Mouse (Mus musculus) hindbrain, embryonic 11.5 days (tissue): ENCODE results near the gene Gnmt. TPM values are rescaled to one million over a fixed set of nuclear protein-coding genes. Genes with fewer than 3 reads are reported as not detected.

ENCODE experiments used
- ATAC-seq: fragments of 200-750 bp; cut with Nextera tagmentation; 2 replicates; pipeline ENCODE4 v1.8.0; 2017; ENCODE audit warnings: mild to moderate bottlenecking, moderate TSS enrichment, moderate library complexity; ENCODE audit not compliant: low FRiP score
- DNase-seq: peaks from one replicate; pipeline ENCODE4 v3.0.0-alpha.2; 2015; ENCODE audit warnings: low spot score
- H3K27ac ChIP-seq: fragments of 300-500 bp; sonication (generic); 2 replicates; pipeline ENCODE4 v1.5.1; 2014; ENCODE audit warnings: mild to moderate bottlenecking, low read depth, low read length
- H3K27me3 ChIP-seq: fragments of 300-500 bp; sonication (generic); 2 replicates; pipeline ENCODE4 v1.6.1; 2014; ENCODE audit warnings: mild to moderate bottlenecking, low read length, moderate library complexity, mixed read lengths; ENCODE audit not compliant: control insufficient read depth, insufficient read depth
- H3K36me3 ChIP-seq: fragments of 300-500 bp; sonication (generic); 2 replicates; pipeline ENCODE4 v1.6.1; 2014; ENCODE audit warnings: mild to moderate bottlenecking, low read length, moderate library complexity, mixed read lengths; ENCODE audit not compliant: control insufficient read depth, insufficient read depth
- H3K4me1 ChIP-seq: fragments of 300-500 bp; sonication (generic); replicated peaks from 2 replicates; pipeline ENCODE4 v1.6.1; 2014; ENCODE audit warnings: low read length, mixed read lengths; ENCODE audit not compliant: control insufficient read depth, insufficient read depth
- H3K4me2 ChIP-seq: fragments of 300-500 bp; sonication (generic); replicated peaks from 2 replicates; pipeline ENCODE4 v1.6.1; 2014; ENCODE audit warnings: mild to moderate bottlenecking, low read depth, low read length
- H3K4me3 ChIP-seq: fragments of 300-500 bp; sonication (generic); 2 replicates; pipeline ENCODE4 v1.5.1; 2014; ENCODE audit warnings: low read depth, low read length
- H3K9ac ChIP-seq: fragments of 300-500 bp; sonication (generic); 2 replicates; pipeline ENCODE4 v1.6.1; 2014; ENCODE audit warnings: low read depth, low read length
- H3K9me3 ChIP-seq: fragments of 300-500 bp; sonication (generic); 2 replicates; pipeline ENCODE4 v1.6.1; 2016; ENCODE audit warnings: low read length; ENCODE audit not compliant: control insufficient read depth
- WGBS: fragments of 180-500 bp; shearing (Covaris S2); extraction: QIAGEN DNeasy Blood & Tissue Kit; methylation state at CpG from one replicate; pipeline ENCODE4 v1.1.7; 2014; 5-methylcytosine and 5-hydroxymethylcytosine counted together
- polyA plus RNA-seq: library from polyadenylated mRNA; unstranded; fragments of >200 nt; fragmentation: Nextera tagmentation; extraction: Ambion mirVana; gene quantifications from 2 replicates; pipeline ENCODE4 v1.2.1, GENCODE M21; 2014

Gene Gnmt
- polyA plus RNA-seq, 1 experiment from 2014 or later: 0.48 TPM

GRCm38 (mm10) chr17:46691390-46691789, 37.6 kb downstream of the Gnmt start:
- Histone ChIP-seq H3K9ac (no peak overlapping the region), H3K4me2 (no peak overlapping the region), H3K4me3 (no peak overlapping the region), H3K27ac (no peak overlapping the region), H3K9me3 (no peaks in the 10 kb centered on the region), H3K36me3 (peaks cover 1% of the 10 kb centered on the region; the same call in 1 of the 2 replicates), H3K4me1 (no peaks in the 10 kb centered on the region), H3K27me3 (no peaks in the 10 kb centered on the region)
- DNase-seq (no peak), ATAC-seq (no peak)
- 91% methylated on average over 2 of the region's 2 CpGs for WGBS

GRCm38 (mm10) chr17:46690665-46691064, 38.3 kb downstream of the Gnmt start:
- H3K4me2 ChIP-seq: no peak overlapping the region
- H3K27me3 ChIP-seq: no peaks in the 10 kb centered on the region
- H3K36me3 ChIP-seq: peaks cover 7% of the 10 kb centered on the region; the same call in 1 of the 2 replicates
- WGBS: 95% methylated on average over 12 of the region's 12 CpGs
- H3K9ac ChIP-seq: no peak overlapping the region
- H3K27ac ChIP-seq: no peak overlapping the region
- no peaks in the 10 kb centered on the region for H3K9me3 ChIP-seq
- ATAC-seq (no peak), DNase-seq (no peak)
- no peaks in the 10 kb centered on the region for H3K4me1 ChIP-seq
- H3K4me3 ChIP-seq: no peak overlapping the region

GRCm38 (mm10) chr17:46685913-46686312, 43.1 kb downstream of the Gnmt start:
- H3K36me3 ChIP-seq: peaks cover 19% of the 10 kb centered on the region
- 91% methylated on average over 6 of the region's 6 CpGs for WGBS
- no peak for ATAC-seq

GRCm38 (mm10) chr17:46682654-46683389, 46.1 kb downstream of the Gnmt start:
- Histone ChIP-seq H3K36me3 (peaks cover 19% of the 10 kb centered on the region), H3K9ac (no peak overlapping the region), H3K27me3 (no peaks in the 10 kb centered on the region), H3K4me2 (no peak overlapping the region), H3K9me3 (no peaks in the 10 kb centered on the region), H3K27ac (no peak overlapping the region), H3K4me3 (no peak overlapping the region), H3K4me1 (peaks cover 9% of the 10 kb centered on the region; the same call in 1 of the 2 replicates)
- DNase-seq: no peak
- 82% methylated on average over 16 of the region's 16 CpGs for WGBS
- ATAC-seq: no peak

More at GRCm38 (mm10) chr17:46685913-46686312, 43.1 kb downstream of the Gnmt start:
- Histone ChIP-seq H3K4me2 (no peak overlapping the region), H3K27me3 (no peaks in the 10 kb centered on the region), H3K9me3 (no peaks in the 10 kb centered on the region), H3K4me1 (0 out of 2 replicates have a peak, but pooled peaks cover 5% of the 10 kb centered on the region), H3K9ac (no peak overlapping the region), H3K27ac (no peak overlapping the region), H3K4me3 (no peak overlapping the region)
- no peak for DNase-seq

- no peak for ATAC-seq
Measured at GRCm38 (mm10) chr17:46681466-46682118, 47.4 kb downstream of the Gnmt start.

GRCm38 (mm10) chr17:46680760-46681373, 48.1 kb downstream of the Gnmt start, which contains the start of gene Klhdc3:
Gene Klhdc3, minus strand, starts transcription at chr17:46680914.
- H3K4me2 ChIP-seq: peak within 1 kb of the TSS; percentile 88
- H3K4me1 ChIP-seq: peaks cover 9% of the 10 kb centered on the region; the same call in 1 of the 2 replicates
- DNase-seq: peak; percentile 99
- H3K36me3 ChIP-seq: peaks cover 17% of the 10 kb centered on the region
- H3K9me3 ChIP-seq: no peaks in the 10 kb centered on the region
- H3K9ac ChIP-seq: peak within 1 kb of the TSS; percentile 67
- H3K27me3 ChIP-seq: no peaks in the 10 kb centered on the region
- 1% methylated on average over 46 of the region's 49 CpGs for WGBS
- peak; percentile 98 for ATAC-seq
- H3K4me3 ChIP-seq: peak within 1 kb of the TSS; percentile 89
- H3K27ac ChIP-seq: peak within 1 kb of the TSS; percentile 86

More at GRCm38 (mm10) chr17:46681466-46682118, 47.4 kb downstream of the Gnmt start:
- H3K36me3 ChIP-seq: peaks cover 19% of the 10 kb centered on the region
- peak overlapping the region; percentile 60 for H3K9ac ChIP-seq
- H3K4me2 ChIP-seq: peak overlapping the region; percentile 88
- H3K9me3 ChIP-seq: no peaks in the 10 kb centered on the region
- H3K4me3 ChIP-seq: peak overlapping the region; percentile 89
- H3K4me1 ChIP-seq: peaks cover 9% of the 10 kb centered on the region; the same call in 1 of the 2 replicates
- WGBS: 26% methylated on average over 12 of the region's 12 CpGs
- H3K27me3 ChIP-seq: no peaks in the 10 kb centered on the region
- peak; percentile 17 for DNase-seq
- peak overlapping the region; percentile 61 for H3K27ac ChIP-seq

GRCm38 (mm10) chr17:46679843-46680759, 48.9 kb downstream of the Gnmt start:
- under 1% methylated on average over 34 of the region's 34 CpGs for WGBS
- Histone ChIP-seq H3K36me3 (peaks cover 13% of the 10 kb centered on the region), H3K9me3 (no peaks in the 10 kb centered on the region)

GRCm38 (mm10) chr17:46678911-46679310, 50.1 kb downstream of the Gnmt start:
- H3K9ac ChIP-seq: no peak overlapping the region; the same call in 1 of the 2 replicates

More at GRCm38 (mm10) chr17:46679843-46680759, 48.9 kb downstream of the Gnmt start:
- Histone ChIP-seq H3K4me3 (peak overlapping the region; percentile 89), H3K27ac (peak overlapping the region; percentile 86), H3K27me3 (no peaks in the 10 kb centered on the region), H3K4me2 (peak overlapping the region; percentile 59), H3K9ac (peak overlapping the region; percentile 67), H3K4me1 (peaks cover 9% of the 10 kb centered on the region; the same call in 1 of the 2 replicates)
- ATAC-seq (no peak; the same call in none of the 2 replicates), DNase-seq (peak; percentile 71)

More at GRCm38 (mm10) chr17:46678911-46679310, 50.1 kb downstream of the Gnmt start:
- Histone ChIP-seq H3K4me3 (no peak overlapping the region), H3K9me3 (no peaks in the 10 kb centered on the region), H3K36me3 (peaks cover 8% of the 10 kb centered on the region), H3K27ac (no peak overlapping the region), H3K27me3 (no peaks in the 10 kb centered on the region), H3K4me1 (peaks cover 9% of the 10 kb centered on the region; the same call in 1 of the 2 replicates), H3K4me2 (peak overlapping the region; percentile 59; the same call in 1 of the 2 replicates)
- DNase-seq (no peak), ATAC-seq (no peak)
- WGBS: 68% methylated on average over 9 of the region's 9 CpGs
